Mouse (Mus musculus): ENCODE measurements around the gene Txlng. TPM values are rescaled to one million over a fixed set of nuclear protein-coding genes. Genes with fewer than 3 reads are reported as not detected.
A peak's percentile ranks its signal among the peaks of the same experiment; 100 is the strongest.
"Not testable (repeated sequence)": the region's sequence is repeated elsewhere in the genome, so short reads cannot be mapped to it uniquely, and the experiment has no call there.

Gene Txlng
- total RNA-seq (2017) = 37.2 and 37.4 TPM in 2 replicates

- ATAC-seq (ENCODE audit: extremely low read depth, insufficient number of reproducible peaks, low FRiP score, poor library complexity, severe bottlenecking) = peak; percentile 98
Measured at GRCm38 (mm10) chrX:162829203-162829708, at the start of gene Txlng. Gene Txlng (minus strand): TSS chrX:162829454.

GRCm38 (mm10) chrX:162878236-162878635, 49.0 kb upstream of the Txlng start:
- no peak for ATAC-seq (ENCODE audit: extremely low read depth, insufficient number of reproducible peaks, low FRiP score, poor library complexity, severe bottlenecking)

- no peak for ATAC-seq (ENCODE audit: extremely low read depth, insufficient number of reproducible peaks, low FRiP score, poor library complexity, severe bottlenecking)
Measured at GRCm38 (mm10) chrX:162873761-162874160, 44.5 kb upstream of the Txlng start.

GRCm38 (mm10) chrX:162871734-162872517, 42.7 kb upstream of the Txlng start:
- 0 out of 2 replicates have a peak, but pooled peaks have one; percentile 39 for ATAC-seq (ENCODE audit: extremely low read depth, insufficient number of reproducible peaks, low FRiP score, poor library complexity, severe bottlenecking)

GRCm38 (mm10) chrX:162868294-162868965, 39.2 kb upstream of the Txlng start:
- ATAC-seq (ENCODE audit: extremely low read depth, insufficient number of reproducible peaks, low FRiP score, poor library complexity, severe bottlenecking) = no peak

GRCm38 (mm10) chrX:162848682-162849081, 19.4 kb upstream of the Txlng start:
- ATAC-seq (ENCODE audit: extremely low read depth, insufficient number of reproducible peaks, low FRiP score, poor library complexity, severe bottlenecking) = no peak

- no peak for ATAC-seq (ENCODE audit: extremely low read depth, insufficient number of reproducible peaks, low FRiP score, poor library complexity, severe bottlenecking)
Measured at GRCm38 (mm10) chrX:162845531-162845930, 16.3 kb upstream of the Txlng start.

GRCm38 (mm10) chrX:162844447-162845100, 15.3 kb upstream of the Txlng start:
- no peak for ATAC-seq (ENCODE audit: extremely low read depth, insufficient number of reproducible peaks, low FRiP score, poor library complexity, severe bottlenecking)

GRCm38 (mm10) chrX:162832101-162832500, 2.8 kb upstream of the Txlng start:
- no peak for ATAC-seq (ENCODE audit: extremely low read depth, insufficient number of reproducible peaks, low FRiP score, poor library complexity, severe bottlenecking)

GRCm38 (mm10) chrX:162831542-162831941, 2.3 kb upstream of the Txlng start:
- no peak for ATAC-seq (ENCODE audit: extremely low read depth, insufficient number of reproducible peaks, low FRiP score, poor library complexity, severe bottlenecking)

- ATAC-seq (ENCODE audit: extremely low read depth, insufficient number of reproducible peaks, low FRiP score, poor library complexity, severe bottlenecking) = no peak
Measured at GRCm38 (mm10) chrX:162831036-162831435, 1.8 kb upstream of the Txlng start.

GRCm38 (mm10) chrX:162830313-162830712, 1.1 kb upstream of the Txlng start:
- not testable (repeated sequence) for ATAC-seq (ENCODE audit: extremely low read depth, insufficient number of reproducible peaks, low FRiP score, poor library complexity, severe bottlenecking)

- no peak for ATAC-seq (ENCODE audit: extremely low read depth, insufficient number of reproducible peaks, low FRiP score, poor library complexity, severe bottlenecking)
Measured at GRCm38 (mm10) chrX:162829741-162830140, 487 bp upstream of the Txlng start.

- no peak for ATAC-seq (ENCODE audit: extremely low read depth, insufficient number of reproducible peaks, low FRiP score, poor library complexity, severe bottlenecking)
Measured at GRCm38 (mm10) chrX:162828783-162829182, 471 bp downstream of the Txlng start.

- ATAC-seq (ENCODE audit: extremely low read depth, insufficient number of reproducible peaks, low FRiP score, poor library complexity, severe bottlenecking) = no peak
Measured at GRCm38 (mm10) chrX:162828016-162828415, 1.2 kb downstream of the Txlng start.

GRCm38 (mm10) chrX:162800371-162800770, 28.9 kb downstream of the Txlng start:
- ATAC-seq (ENCODE audit: extremely low read depth, insufficient number of reproducible peaks, low FRiP score, poor library complexity, severe bottlenecking) = 0 out of 2 replicates have a peak, but pooled peaks have one; percentile 36

- not testable (repeated sequence) for ATAC-seq (ENCODE audit: extremely low read depth, insufficient number of reproducible peaks, low FRiP score, poor library complexity, severe bottlenecking)
Measured at GRCm38 (mm10) chrX:162791392-162791791, 37.9 kb downstream of the Txlng start.

- no peak for ATAC-seq (ENCODE audit: extremely low read depth, insufficient number of reproducible peaks, low FRiP score, poor library complexity, severe bottlenecking)
Measured at GRCm38 (mm10) chrX:162788372-162788771, 40.9 kb downstream of the Txlng start.

- no peak for ATAC-seq (ENCODE audit: extremely low read depth, insufficient number of reproducible peaks, low FRiP score, poor library complexity, severe bottlenecking)
Measured at GRCm38 (mm10) chrX:162770726-162771125, 58.5 kb downstream of the Txlng start.

All from neutrophil, adult 5-6 weeks (primary cell).